Mouse (Mus musculus) MEL (cell line): Measurements from ENCODE around the gene Pygm.

Source experiments
- ELF1 ChIP-seq: IDR thresholded peaks from 2 replicates; pipeline ENCODE4 v1.6.1; 2014; ENCODE audit warnings: low read depth, mild to moderate bottlenecking, inconsistent platforms, low read length, improper control_type of control experiment, moderate library complexity
- MEF2A ChIP-seq: IDR thresholded peaks from 2 replicates; pipeline ENCODE4 v1.6.1; 2014; ENCODE audit warnings: low read depth, mild to moderate bottlenecking, inconsistent platforms, low read length, improper control_type of control experiment; ENCODE audit not compliant: poor library complexity, insufficient replicate concordance, severe bottlenecking; ENCODE audit errors: extremely low read depth
- USF1 ChIP-seq: IDR thresholded peaks from 2 replicates; pipeline ENCODE4 v1.6.1; 2014; ENCODE audit warnings: low read depth, mild to moderate bottlenecking, inconsistent platforms, low read length, improper control_type of control experiment, moderate library complexity
- ZC3H11A ChIP-seq: IDR thresholded peaks from 2 replicates; pipeline ENCODE4 v1.6.1; 2012; ENCODE audit warnings: low read depth, mild to moderate bottlenecking, inconsistent platforms, low read length, improper control_type of control experiment

DNA sequence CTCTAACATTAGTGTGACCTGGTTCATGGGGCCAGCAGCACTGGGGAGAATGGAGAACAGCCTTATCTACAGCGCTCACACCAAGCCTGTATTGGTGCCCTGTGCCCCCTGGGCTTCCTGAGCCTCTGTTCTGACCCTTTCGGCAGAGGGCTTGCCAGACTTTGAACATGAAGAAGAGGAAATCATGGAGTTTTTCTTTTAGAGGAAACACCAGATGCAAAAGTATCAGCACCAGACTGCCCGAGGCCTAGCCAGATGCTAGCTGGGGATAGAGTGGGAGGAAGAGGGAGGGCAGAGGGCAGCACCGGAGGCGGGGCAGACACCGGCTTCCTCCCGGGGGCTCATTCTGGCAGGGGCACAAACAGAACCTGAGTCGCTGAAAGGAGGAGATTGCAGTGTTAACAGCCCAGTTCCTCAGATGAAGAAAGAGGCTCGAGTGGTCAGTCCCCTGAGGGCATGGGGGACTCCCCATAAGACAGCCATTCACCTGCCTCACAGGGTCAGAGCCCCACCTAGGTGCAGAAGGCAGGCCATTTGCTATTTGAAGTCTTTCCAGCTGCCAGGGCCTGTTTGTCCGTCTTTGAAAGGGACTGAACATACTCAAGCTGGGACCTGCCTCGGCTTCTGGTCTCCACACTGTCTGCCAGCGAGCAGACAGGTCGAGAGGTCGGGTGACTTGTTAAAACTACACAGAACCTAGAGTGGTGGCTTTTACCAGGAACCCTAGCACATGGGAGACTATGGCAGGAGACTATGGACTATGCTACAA lies 34.8 kb upstream of the Pygm start:
- TF ChIP-seq ZC3H11A (no peak), USF1 (no peak), ELF1 (no peak), MEF2A (no peak)
